Mouse (Mus musculus): ENCODE data around the gene Nrtn. TPM values are rescaled to one million over a fixed set of nuclear protein-coding genes. Genes with fewer than 3 reads are reported as not detected.
A peak's percentile ranks its signal among the peaks of the same experiment; 100 is the strongest.

The Nrtn gene
- polyA plus RNA-seq, 1 experiment from 2014 or later = 10.5 TPM

- no peaks in the 10 kb centered on the region for H3K9me3 ChIP-seq (ENCODE audit: low read length)
- TF ChIP-seq CTCF (IDR thresholded peaks at IDR 0.05) (no peak), EP300 (IDR thresholded peaks at IDR 0.05) (no peak)
- ATAC-seq = no peak
- H3K4me1 ChIP-seq (ENCODE audit: insufficient read depth, low read depth, low read length) = peaks cover 9% of the 10 kb centered on the region; the same call in 1 of the 2 replicates
- H3K27me3 ChIP-seq (replicated peaks; ENCODE audit: insufficient read depth, low read length) = peaks cover 15% of the 10 kb centered on the region
- H3K36me3 ChIP-seq (ENCODE audit: insufficient read depth, low read length) = no peaks in the 10 kb centered on the region
- H3K27ac ChIP-seq (ENCODE audit: low read length) = no peak overlapping the region
- WGBS = 41% methylated on average over 7 of the region's 7 CpGs
- H3K9ac ChIP-seq (replicated peaks; ENCODE audit: low read depth) = no peak overlapping the region
- no peak overlapping the region for H3K4me3 ChIP-seq (ENCODE audit: low read depth, low read length)
- H3K4me2 ChIP-seq (replicated peaks; ENCODE audit: low read depth, low read length) = no peak overlapping the region
- DNase-seq (ENCODE audit: low spot score) = no peak
These were observed 1.9 kb upstream of the Nrtn start for GRCm38 (mm10) chr17:56759261-56759660.

GRCm38 (mm10) chr17:56758132-56758531 lies 802 bp upstream of the Nrtn start:
- H3K4me3 ChIP-seq (ENCODE audit: low read depth, low read length) = no peak overlapping the region
- H3K36me3 ChIP-seq (ENCODE audit: insufficient read depth, low read length) = no peaks in the 10 kb centered on the region
- no peak for TF ChIP-seq EP300 (IDR thresholded peaks at IDR 0.05)
- peak; percentile 68 for TF ChIP-seq CTCF (IDR thresholded peaks at IDR 0.05)
- no peak overlapping the region for H3K9ac ChIP-seq (replicated peaks; ENCODE audit: low read depth)
- no peaks in the 10 kb centered on the region for H3K9me3 ChIP-seq (ENCODE audit: low read length)
- peaks cover 8% of the 10 kb centered on the region; the same call in 1 of the 2 replicates for H3K4me1 ChIP-seq (ENCODE audit: insufficient read depth, low read depth, low read length)
- WGBS = 5% methylated on average over 12 of the region's 12 CpGs
- peak overlapping the region; percentile 100; the same call in 1 of the 2 replicates for H3K4me2 ChIP-seq (replicated peaks; ENCODE audit: low read depth, low read length)
- ATAC-seq = peak; percentile 54
- H3K27me3 ChIP-seq (replicated peaks; ENCODE audit: insufficient read depth, low read length) = peaks cover 24% of the 10 kb centered on the region
- no peak overlapping the region for H3K27ac ChIP-seq (ENCODE audit: low read length)
- DNase-seq (ENCODE audit: low spot score) = peak; percentile 87

DNA sequence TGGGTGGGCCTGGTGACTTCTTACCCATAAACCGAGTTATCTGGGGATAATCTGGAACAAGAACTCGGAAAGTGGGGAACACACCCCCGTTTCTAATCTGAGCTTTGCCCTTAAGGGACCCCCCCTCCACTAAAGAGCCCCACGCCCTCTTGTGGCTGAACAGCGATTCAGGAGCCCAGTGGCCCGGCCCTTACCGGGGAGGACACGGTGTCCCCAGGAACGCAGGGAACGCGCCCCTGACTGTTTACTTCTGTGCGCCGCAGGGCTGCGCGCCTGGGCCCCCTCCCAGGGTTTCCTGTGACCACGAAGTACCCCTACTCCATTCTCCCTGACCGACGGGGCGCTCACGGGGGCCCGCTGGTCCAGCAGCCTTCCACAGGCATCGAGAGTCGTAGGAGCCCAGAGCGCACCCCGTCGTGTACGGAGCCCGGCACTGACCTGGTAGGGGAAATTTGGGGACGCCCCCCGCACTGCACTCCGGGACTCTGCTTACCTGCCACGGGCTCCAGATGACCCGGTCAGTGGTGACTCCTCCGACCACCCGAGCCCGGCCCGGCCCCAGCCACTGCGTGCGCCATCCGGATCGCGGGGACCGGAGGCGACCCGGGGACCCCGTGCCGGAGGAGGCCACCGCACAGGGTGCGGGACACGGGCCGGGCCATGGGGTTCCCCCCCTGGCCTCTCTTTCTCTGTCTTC lies 479 bp downstream of the Nrtn start:
- Histone ChIP-seq H3K4me1 (ENCODE audit: insufficient read depth, low read depth, low read length) (0 out of 2 replicates have a peak, but pooled peaks cover 6% of the 10 kb centered on the region), H3K9ac (replicated peaks; ENCODE audit: low read depth) (peak overlapping the region; percentile 32; the same call in 1 of the 2 replicates), H3K4me2 (replicated peaks; ENCODE audit: low read depth, low read length) (peak overlapping the region; percentile 100), H3K4me3 (ENCODE audit: low read depth, low read length) (peak overlapping the region; percentile 49), H3K27me3 (replicated peaks; ENCODE audit: insufficient read depth, low read length) (peaks cover 25% of the 10 kb centered on the region), H3K9me3 (ENCODE audit: low read length) (no peaks in the 10 kb centered on the region), H3K36me3 (ENCODE audit: insufficient read depth, low read length) (no peaks in the 10 kb centered on the region), H3K27ac (ENCODE audit: low read length) (no peak overlapping the region)
- ATAC-seq = peak; percentile 23
- peak; percentile 69 for DNase-seq (ENCODE audit: low spot score)
- WGBS = 1% methylated on average over 35 of the region's 51 CpGs
- TF ChIP-seq CTCF (IDR thresholded peaks at IDR 0.05) (peak; percentile 66), EP300 (IDR thresholded peaks at IDR 0.05) (no peak)

GRCm38 (mm10) chr17:56754271-56755185 lies 2.8 kb downstream of the Nrtn start:
- H3K4me1 ChIP-seq (ENCODE audit: insufficient read depth, low read depth, low read length) = 0 out of 2 replicates have a peak, but pooled peaks cover 6% of the 10 kb centered on the region
- no peaks in the 10 kb centered on the region for H3K9me3 ChIP-seq (ENCODE audit: low read length)
- H3K27me3 ChIP-seq (replicated peaks; ENCODE audit: insufficient read depth, low read length) = peaks cover 25% of the 10 kb centered on the region
- WGBS = 17% methylated on average over 36 of the region's 36 CpGs
- ATAC-seq (no peak), DNase-seq (ENCODE audit: low spot score) (no peak)
- no peak overlapping the region for H3K4me3 ChIP-seq (ENCODE audit: low read depth, low read length)
- H3K36me3 ChIP-seq (ENCODE audit: insufficient read depth, low read length) = no peaks in the 10 kb centered on the region
- H3K4me2 ChIP-seq (replicated peaks; ENCODE audit: low read depth, low read length) = no peak overlapping the region
- H3K9ac ChIP-seq (replicated peaks; ENCODE audit: low read depth) = no peak overlapping the region
- TF ChIP-seq EP300 (IDR thresholded peaks at IDR 0.05) (no peak), CTCF (IDR thresholded peaks at IDR 0.05) (no peak)
- no peak overlapping the region for H3K27ac ChIP-seq (ENCODE audit: low read length)

- Histone ChIP-seq H3K27ac (ENCODE audit: low read length) (no peak overlapping the region), H3K4me2 (replicated peaks; ENCODE audit: low read depth, low read length) (no peak overlapping the region), H3K9me3 (ENCODE audit: low read length) (no peaks in the 10 kb centered on the region), H3K27me3 (replicated peaks; ENCODE audit: insufficient read depth, low read length) (peaks cover 25% of the 10 kb centered on the region), H3K9ac (replicated peaks; ENCODE audit: low read depth) (no peak overlapping the region), H3K4me3 (ENCODE audit: low read depth, low read length) (no peak overlapping the region), H3K4me1 (ENCODE audit: insufficient read depth, low read depth, low read length) (0 out of 2 replicates have a peak, but pooled peaks cover 6% of the 10 kb centered on the region), H3K36me3 (ENCODE audit: insufficient read depth, low read length) (no peaks in the 10 kb centered on the region)
- WGBS = 17% methylated on average over 15 of the region's 15 CpGs
- DNase-seq (ENCODE audit: low spot score) = no peak
- TF ChIP-seq CTCF (IDR thresholded peaks at IDR 0.05) = no peak
- no peak for TF ChIP-seq EP300 (IDR thresholded peaks at IDR 0.05)
- ATAC-seq = no peak
These were observed 3.9 kb downstream of the Nrtn start for GRCm38 (mm10) chr17:56753452-56753851.

Data from lung, postnatal 0 days (tissue).